Mouse (Mus musculus) erythroblast, embryonic 14.5 days (primary cell): ENCODE data around the gene Shisal2b. TPM values are rescaled to one million over a fixed set of nuclear protein-coding genes. Genes with fewer than 3 reads are reported as not detected.
"Not testable (repeated sequence)": the region's sequence is repeated elsewhere in the genome, so short reads cannot be mapped to it uniquely, and the experiment has no call there.

ENCODE experiments used
- H3K27me3 ChIP-seq: 2 replicates; pipeline ENCODE4 v1.6.1; 2012; ENCODE audit warnings: inconsistent platforms; ENCODE audit not compliant: control insufficient read depth
- H3K36me3 ChIP-seq: 2 replicates; pipeline ENCODE4 v1.6.1; 2012; ENCODE audit warnings: mild to moderate bottlenecking, inconsistent platforms; ENCODE audit not compliant: control insufficient read depth
- H3K4me1 ChIP-seq: 2 replicates; pipeline ENCODE4 v1.6.1; 2012; ENCODE audit warnings: inconsistent platforms; ENCODE audit not compliant: control insufficient read depth
- H3K4me3 ChIP-seq: replicated peaks from 2 replicates; pipeline ENCODE3; 2012; ENCODE audit warnings: moderate library complexity, mild to moderate bottlenecking, inconsistent platforms
- H3K9me3 ChIP-seq: 2 replicates; pipeline ENCODE4 v1.6.1; 2012; ENCODE audit warnings: low read length, inconsistent platforms, mixed read lengths; ENCODE audit not compliant: control insufficient read depth
- GATA1 ChIP-seq: IDR thresholded peaks from 2 replicates; pipeline ENCODE4 v1.6.1; 2012; ENCODE audit warnings: low read length, inconsistent platforms, mixed read lengths
- TAL1 ChIP-seq: IDR thresholded peaks from 3 replicates; pipeline ENCODE4 v1.6.1; 2012; ENCODE audit warnings: low read length, inconsistent platforms, mixed read lengths
- polyA plus RNA-seq: library from polyadenylated mRNA; stranded (reverse); fragments of >175 nt; gene quantifications from 2 replicates; pipeline ENCODE4 v1.2.3, GENCODE M21; 2012

The Shisal2b gene
- not detected in 2 replicates for polyA plus RNA-seq

DNA sequence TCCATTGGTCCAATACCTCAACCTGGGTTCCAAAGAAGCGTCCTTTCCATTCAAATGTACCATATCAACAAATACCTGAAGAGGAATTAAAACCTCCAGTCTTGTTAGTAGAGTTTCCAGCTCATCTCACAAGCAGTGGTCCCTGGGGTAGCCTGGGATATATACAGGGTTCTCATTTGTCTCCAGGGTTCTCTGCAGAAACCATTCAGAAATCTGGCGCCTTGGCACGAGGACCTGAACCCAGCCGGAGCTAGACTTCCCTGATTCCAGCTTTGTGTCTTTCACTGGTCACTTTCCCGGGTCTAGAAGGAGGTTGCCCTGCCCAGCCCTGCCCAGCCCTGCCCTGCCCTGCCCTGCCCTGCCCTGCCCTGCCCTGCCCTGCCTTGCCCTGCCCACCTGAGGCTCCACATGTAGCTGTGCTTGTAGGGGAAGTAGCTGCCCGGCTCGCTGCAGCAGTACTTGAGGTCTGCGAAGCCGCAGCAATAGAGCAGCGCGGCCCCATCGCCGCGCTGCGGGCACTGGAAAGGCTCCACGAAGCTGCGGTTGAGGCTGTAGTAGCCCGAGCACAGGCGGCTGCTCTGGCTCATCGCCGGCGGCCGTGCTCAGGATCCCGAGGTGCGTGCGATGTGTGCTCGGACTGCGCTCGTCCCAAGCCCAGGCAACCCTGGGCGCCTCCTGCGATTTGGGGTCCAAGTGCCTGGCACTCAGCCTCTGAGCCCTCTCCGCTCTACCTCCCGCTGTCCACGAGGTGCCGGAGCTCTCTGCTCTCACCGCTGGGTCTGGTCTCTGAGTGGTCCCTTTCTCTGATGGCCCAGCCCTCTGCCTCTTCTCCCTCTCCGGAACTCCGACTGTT is at the start of gene Shisal2b:
Gene Shisal2b, minus strand, starts transcription at position 767 of the 853 bp plus-strand sequence.
- no peak for TF ChIP-seq GATA1
- TF ChIP-seq TAL1, result no peak
- peak within 1 kb of the TSS; percentile 9 for H3K4me3 ChIP-seq
- H3K9me3 ChIP-seq, result no peaks in the 10 kb centered on the region
- peaks cover 7% of the 10 kb centered on the region for H3K4me1 ChIP-seq
- H3K27me3 ChIP-seq, result peaks cover 34% of the 10 kb centered on the region
- no peaks in the 10 kb centered on the region for H3K36me3 ChIP-seq

DNA sequence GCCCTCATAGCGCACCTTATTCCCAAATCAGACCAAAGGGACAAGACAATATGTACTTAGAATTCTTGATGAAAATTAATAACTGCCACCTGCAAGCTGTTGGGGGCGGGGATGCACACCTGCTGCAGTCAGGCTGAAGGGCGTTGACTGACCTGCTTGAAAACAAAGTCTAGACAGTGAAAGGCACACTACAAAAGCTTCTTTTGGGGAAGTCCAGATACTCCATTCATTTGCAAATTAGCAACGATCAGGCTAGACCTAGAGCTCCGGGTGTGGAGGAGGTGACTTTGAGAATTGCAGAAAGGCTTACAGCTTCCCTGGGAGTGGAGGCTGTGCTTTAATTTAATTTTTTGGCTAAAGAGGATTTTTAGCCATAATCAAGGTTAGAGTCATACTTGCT is 47.9 kb upstream of the Shisal2b start:
- not testable (repeated sequence) for H3K36me3 ChIP-seq, H3K9me3 ChIP-seq, H3K4me3 ChIP-seq, H3K27me3 ChIP-seq, H3K4me1 ChIP-seq

DNA sequence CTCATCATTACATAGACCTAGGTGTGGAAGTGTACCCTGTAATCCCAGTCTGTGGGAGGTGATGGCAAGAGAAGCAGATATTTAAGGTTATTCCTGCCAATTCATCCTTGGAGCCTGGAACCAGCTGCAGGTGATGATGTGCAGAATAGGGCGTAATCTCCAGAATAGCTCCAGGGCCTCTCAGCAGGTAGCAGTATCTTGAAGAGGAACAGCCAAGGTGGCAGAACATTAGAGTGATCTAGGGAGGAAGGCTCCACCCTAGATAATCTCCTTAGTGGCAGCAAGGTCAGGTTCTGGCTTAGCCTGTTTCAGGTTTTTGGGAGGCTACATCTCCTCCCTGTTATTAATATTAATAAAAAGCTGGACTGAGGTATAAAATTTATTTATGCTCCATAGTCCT is 47.3 kb upstream of the Shisal2b start:
- H3K27me3 ChIP-seq, H3K4me1 ChIP-seq, H3K4me3 ChIP-seq, H3K36me3 ChIP-seq, H3K9me3 ChIP-seq: not testable (repeated sequence)

DNA sequence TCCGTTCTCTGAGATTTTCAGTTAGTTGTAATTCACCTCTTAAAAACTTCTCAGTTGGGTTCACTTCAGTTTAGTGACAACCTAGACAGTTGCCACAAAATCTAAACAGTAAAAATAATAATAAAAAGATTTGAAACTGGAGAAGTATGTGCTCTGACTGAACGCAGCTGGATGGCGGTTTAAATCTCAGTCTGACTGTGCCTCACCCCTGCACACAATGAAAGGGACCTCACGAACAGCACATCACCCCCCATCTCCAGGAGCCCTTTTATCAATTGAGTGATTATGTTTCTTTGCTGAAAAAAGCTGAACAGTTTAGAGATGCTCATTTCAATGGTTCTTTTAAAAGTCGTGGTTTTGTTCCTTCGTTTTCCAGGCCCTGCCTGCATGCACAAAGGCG is 45.0 kb upstream of the Shisal2b start:
- H3K9me3 ChIP-seq, result no peaks in the 10 kb centered on the region
- H3K36me3 ChIP-seq, result no peaks in the 10 kb centered on the region
- TF ChIP-seq GATA1 (no peak), TAL1 (no peak)
- H3K27me3 ChIP-seq, result no peaks in the 10 kb centered on the region
- no peaks in the 10 kb centered on the region for H3K4me1 ChIP-seq
- no peak overlapping the region for H3K4me3 ChIP-seq

DNA sequence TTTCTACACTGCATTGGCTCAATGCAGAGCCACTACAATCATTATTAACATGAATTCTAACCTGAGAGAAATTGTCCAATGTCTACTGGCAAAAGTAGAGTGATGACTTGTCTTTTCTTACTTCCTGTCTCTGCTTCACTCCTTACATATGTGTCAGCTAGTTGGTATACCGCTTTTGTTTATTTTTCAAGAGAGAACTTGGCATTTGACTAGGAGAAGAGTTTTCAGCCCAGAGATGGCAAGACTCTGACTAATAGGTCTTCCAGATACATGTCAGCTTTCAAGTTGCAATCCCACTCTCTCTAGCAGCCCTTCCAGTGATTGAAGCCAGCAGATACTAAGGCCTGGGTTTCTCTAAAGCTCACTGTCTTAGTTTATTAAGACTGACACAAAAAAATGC is 31.1 kb upstream of the Shisal2b start:
- no peak overlapping the region for H3K4me3 ChIP-seq
- H3K4me1 ChIP-seq, result no peaks in the 10 kb centered on the region; the same call in 1 of the 2 replicates
- no peaks in the 10 kb centered on the region for H3K27me3 ChIP-seq
- H3K36me3 ChIP-seq, result no peaks in the 10 kb centered on the region
- no peak for TF ChIP-seq GATA1
- no peak for TF ChIP-seq TAL1
- peaks cover 6% of the 10 kb centered on the region for H3K9me3 ChIP-seq

DNA sequence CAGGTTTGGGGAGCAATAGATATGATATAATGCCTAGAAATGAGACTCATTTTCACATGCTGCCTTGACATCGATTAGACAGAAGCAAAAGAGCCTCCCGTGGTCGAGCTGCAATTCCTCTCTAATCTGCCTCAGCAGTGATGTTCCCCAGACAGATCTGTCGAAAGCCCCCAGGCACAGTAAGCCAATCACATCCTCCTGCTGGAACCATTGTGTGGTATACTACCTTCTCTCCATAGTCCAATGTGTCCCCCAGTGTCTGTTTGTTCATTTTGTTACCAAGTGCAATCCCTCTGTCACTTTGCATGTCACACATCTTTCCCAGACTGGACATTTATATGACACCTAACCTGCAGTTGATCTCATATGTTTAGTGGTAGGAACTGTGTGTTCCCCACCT is 28.6 kb upstream of the Shisal2b start:
- H3K9me3 ChIP-seq, result no peaks in the 10 kb centered on the region
- no peak overlapping the region for H3K4me3 ChIP-seq
- H3K27me3 ChIP-seq, result no peaks in the 10 kb centered on the region
- no peaks in the 10 kb centered on the region for H3K36me3 ChIP-seq
- no peaks in the 10 kb centered on the region for H3K4me1 ChIP-seq
- no peak for TF ChIP-seq TAL1
- TF ChIP-seq GATA1, result no peak

DNA sequence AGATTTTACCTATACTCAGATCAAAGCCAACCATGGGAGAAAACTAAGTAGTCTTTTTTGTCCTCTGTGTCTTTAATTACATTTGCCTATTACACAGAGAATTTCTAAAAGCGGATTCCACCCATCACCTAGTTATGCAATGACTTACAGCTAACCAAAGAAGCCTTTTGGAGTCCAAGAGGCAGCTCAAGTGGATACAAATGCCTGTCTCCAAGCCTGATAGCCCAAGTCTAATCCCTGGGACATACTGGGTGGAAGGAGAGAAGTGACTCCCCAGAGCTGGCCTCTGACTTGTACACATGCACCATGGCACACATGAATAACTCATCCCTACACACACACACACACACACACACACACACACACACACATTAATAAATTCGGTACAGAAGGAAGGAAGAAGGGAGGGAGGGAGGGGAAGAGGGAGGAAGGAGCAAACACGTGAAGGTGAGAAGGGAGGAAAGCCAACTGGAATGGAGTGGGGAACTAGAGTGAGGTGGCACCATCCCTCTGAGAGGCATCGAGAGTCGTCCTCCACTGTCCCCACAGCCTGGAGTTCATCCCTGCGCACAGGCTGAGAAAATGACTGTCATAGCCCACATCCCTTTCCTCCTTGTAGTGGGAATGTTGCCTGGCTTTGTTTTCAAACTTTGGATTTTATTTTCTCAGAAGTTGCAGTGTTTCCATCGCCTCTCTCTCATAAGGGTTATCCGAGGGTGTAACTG is 22.8 kb upstream of the Shisal2b start:
- H3K9me3 ChIP-seq, result no peaks in the 10 kb centered on the region
- H3K27me3 ChIP-seq, result no peaks in the 10 kb centered on the region
- no peak overlapping the region for H3K4me3 ChIP-seq
- no peak for TF ChIP-seq GATA1
- TF ChIP-seq TAL1, result no peak
- no peaks in the 10 kb centered on the region for H3K36me3 ChIP-seq
- H3K4me1 ChIP-seq, result peaks cover 7% of the 10 kb centered on the region

DNA sequence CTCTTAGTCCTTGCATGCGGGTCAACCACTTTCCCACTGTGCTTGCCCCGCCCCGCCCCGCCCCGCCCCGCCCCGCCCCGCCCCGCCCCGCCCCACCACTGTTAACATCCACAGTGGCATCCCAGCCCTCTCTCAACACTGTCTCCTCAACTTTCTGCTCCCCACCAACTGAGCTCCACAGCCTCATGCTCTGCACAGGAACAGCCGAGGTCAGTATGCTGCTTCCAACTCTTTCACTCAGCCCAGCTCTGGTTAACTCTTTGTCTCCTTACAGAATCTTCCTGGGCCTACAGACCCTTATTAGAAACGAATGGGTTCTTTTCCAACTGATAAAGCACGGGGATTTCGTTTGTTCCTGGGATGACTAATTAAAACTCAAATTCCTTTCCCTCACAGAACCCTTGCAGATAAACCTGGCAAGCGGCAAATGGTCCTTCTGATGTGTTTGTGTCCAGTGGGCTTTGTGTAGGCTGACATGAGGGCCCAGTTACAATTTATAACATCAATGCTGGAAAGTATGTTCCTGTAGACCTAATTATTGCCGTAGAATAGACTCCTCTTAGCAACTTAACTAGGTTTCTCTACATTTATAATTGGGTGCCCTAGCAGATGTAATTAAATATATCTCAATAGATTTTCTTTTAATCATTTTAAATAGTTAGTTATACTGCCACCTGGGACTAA is 20.0 kb upstream of the Shisal2b start:
- Histone ChIP-seq H3K36me3 (no peaks in the 10 kb centered on the region), H3K4me1 (peaks cover 7% of the 10 kb centered on the region), H3K4me3 (no peak overlapping the region), H3K9me3 (no peaks in the 10 kb centered on the region), H3K27me3 (no peaks in the 10 kb centered on the region)
- no peak for TF ChIP-seq TAL1
- TF ChIP-seq GATA1, result no peak

DNA sequence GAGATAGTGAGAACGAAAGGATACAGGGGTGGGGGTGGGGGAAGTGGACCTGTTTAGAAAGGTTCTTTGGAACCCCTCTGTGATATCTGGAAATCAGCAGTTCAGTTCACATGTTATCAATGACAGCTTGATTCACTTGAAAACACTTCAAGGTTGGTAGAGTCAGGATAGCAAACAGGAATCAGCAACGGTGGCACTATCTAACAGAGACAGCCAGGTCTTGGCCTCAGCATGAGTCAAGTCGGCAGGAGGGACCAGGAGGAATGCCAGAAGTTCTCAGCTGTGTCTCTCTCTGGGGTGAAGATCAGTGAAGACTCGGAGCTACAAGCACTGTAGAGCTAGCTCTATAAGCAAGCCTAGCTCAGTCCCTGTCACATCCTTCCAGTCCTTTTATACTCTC is 14.8 kb upstream of the Shisal2b start:
- TF ChIP-seq GATA1, result no peak
- TF ChIP-seq TAL1, result no peak
- H3K36me3 ChIP-seq, result no peaks in the 10 kb centered on the region
- H3K9me3 ChIP-seq, result no peaks in the 10 kb centered on the region
- peaks cover 5% of the 10 kb centered on the region for H3K4me1 ChIP-seq
- no peaks in the 10 kb centered on the region for H3K27me3 ChIP-seq
- H3K4me3 ChIP-seq, result no peak overlapping the region
